Mouse (Mus musculus): ENCODE data around the gene Cfap44.

Cfap44 gene

GRCm38 (mm10) chr16:44480616-44481015, 86.0 kb downstream of the Cfap44 start:
- no peak for TF ChIP-seq GATA4 (IDR thresholded peaks at IDR 0.05; ENCODE audit: insufficient replicate concordance, low read length)

- TF ChIP-seq GATA4 (IDR thresholded peaks at IDR 0.05; ENCODE audit: insufficient replicate concordance, low read length): no peak
Measured at GRCm38 (mm10) chr16:44481599-44482593, 87.3 kb downstream of the Cfap44 start.

GRCm38 (mm10) chr16:44484079-44484478, 89.5 kb downstream of the Cfap44 start:
- no peak for TF ChIP-seq GATA4 (IDR thresholded peaks at IDR 0.05; ENCODE audit: insufficient replicate concordance, low read length)

GRCm38 (mm10) chr16:44484831-44485230, 90.2 kb downstream of the Cfap44 start:
- no peak for TF ChIP-seq GATA4 (IDR thresholded peaks at IDR 0.05; ENCODE audit: insufficient replicate concordance, low read length)

- no peak for TF ChIP-seq GATA4 (IDR thresholded peaks at IDR 0.05; ENCODE audit: insufficient replicate concordance, low read length)
Measured at GRCm38 (mm10) chr16:44485691-44486090, 91.1 kb downstream of the Cfap44 start.

- no peak for TF ChIP-seq GATA4 (IDR thresholded peaks at IDR 0.05; ENCODE audit: insufficient replicate concordance, low read length)
Measured at GRCm38 (mm10) chr16:44486612-44487011, 92.0 kb downstream of the Cfap44 start.

- no peak for TF ChIP-seq GATA4 (IDR thresholded peaks at IDR 0.05; ENCODE audit: insufficient replicate concordance, low read length)
Measured at GRCm38 (mm10) chr16:44487194-44487593, 92.6 kb downstream of the Cfap44 start.

- TF ChIP-seq GATA4 (IDR thresholded peaks at IDR 0.05; ENCODE audit: insufficient replicate concordance, low read length): no peak
Measured at GRCm38 (mm10) chr16:44491051-44491450, 96.5 kb downstream of the Cfap44 start.

GRCm38 (mm10) chr16:44492151-44492550, 97.6 kb downstream of the Cfap44 start:
- TF ChIP-seq GATA4 (IDR thresholded peaks at IDR 0.05; ENCODE audit: insufficient replicate concordance, low read length): no peak

GRCm38 (mm10) chr16:44492706-44493105, 98.1 kb downstream of the Cfap44 start:
- no peak for TF ChIP-seq GATA4 (IDR thresholded peaks at IDR 0.05; ENCODE audit: insufficient replicate concordance, low read length)

- no peak for TF ChIP-seq GATA4 (IDR thresholded peaks at IDR 0.05; ENCODE audit: insufficient replicate concordance, low read length)
Measured at GRCm38 (mm10) chr16:44493868-44494267, 99.3 kb downstream of the Cfap44 start.

- no peak for TF ChIP-seq GATA4 (IDR thresholded peaks at IDR 0.05; ENCODE audit: insufficient replicate concordance, low read length)
Measured at GRCm38 (mm10) chr16:44494441-44495108, 100.0 kb downstream of the Cfap44 start.

GRCm38 (mm10) chr16:44496971-44497464, 102.4 kb downstream of the Cfap44 start:
- TF ChIP-seq GATA4 (IDR thresholded peaks at IDR 0.05; ENCODE audit: insufficient replicate concordance, low read length): no peak

- no peak for TF ChIP-seq GATA4 (IDR thresholded peaks at IDR 0.05; ENCODE audit: insufficient replicate concordance, low read length)
Measured at GRCm38 (mm10) chr16:44498447-44498846, 103.9 kb downstream of the Cfap44 start.

- no peak for TF ChIP-seq GATA4 (IDR thresholded peaks at IDR 0.05; ENCODE audit: insufficient replicate concordance, low read length)
Measured at GRCm38 (mm10) chr16:44501783-44502182, 107.2 kb downstream of the Cfap44 start.

GRCm38 (mm10) chr16:44502325-44502724, 107.7 kb downstream of the Cfap44 start:
- no peak for TF ChIP-seq GATA4 (IDR thresholded peaks at IDR 0.05; ENCODE audit: insufficient replicate concordance, low read length)

Data from liver, adult (tissue).